Mouse (Mus musculus): ENCODE data around the gene Nek2.

Nek2 gene

GRCm38 (mm10) chr1:191863833-191864550 is 42.7 kb downstream of the Nek2 start:
- no peak for DNase-seq

- DNase-seq = no peak
These were observed 43.3 kb downstream of the Nek2 start for GRCm38 (mm10) chr1:191864551-191865027.

- peak; percentile 62 to 78 for DNase-seq
These were observed 50.9 kb downstream of the Nek2 start for GRCm38 (mm10) chr1:191872076-191872710.

GRCm38 (mm10) chr1:191875006-191875405 is 53.8 kb downstream of the Nek2 start:
- no peak for DNase-seq

GRCm38 (mm10) chr1:191875683-191876305 is 54.5 kb downstream of the Nek2 start:
- DNase-seq = no peak

GRCm38 (mm10) chr1:191877681-191878080 is 56.4 kb downstream of the Nek2 start:
- peak; percentile 40 to 64 for DNase-seq

- no peak for DNase-seq
These were observed 57.3 kb downstream of the Nek2 start for GRCm38 (mm10) chr1:191878518-191878921.

GRCm38 (mm10) chr1:191880247-191880646 is 59.0 kb downstream of the Nek2 start:
- DNase-seq = no peak

GRCm38 (mm10) chr1:191880921-191881609 is 59.8 kb downstream of the Nek2 start:
- DNase-seq = peak; percentile 44 to 56

GRCm38 (mm10) chr1:191881663-191882062 is 60.4 kb downstream of the Nek2 start:
- no peak for DNase-seq
